Mouse (Mus musculus): Measurements from ENCODE around the gene Chek2.

- TF ChIP-seq CTCF (IDR thresholded peaks at IDR 0.05; ENCODE audit: borderline replicate concordance, insufficient read depth, low read length), result no peak
- TF ChIP-seq POLR2A (IDR thresholded peaks at IDR 0.05; ENCODE audit: low read depth, low read length), result no peak
Observed at GRCm38 (mm10) chr5:110808821-110809666, 30.7 kb upstream of the Chek2 start.

Data from embryonic fibroblast, embryonic 13.5 days (primary cell).